Mouse (Mus musculus): ENCODE data around the gene Itga6.

GRCm38 (mm10) chr2:71757098-71757497, 11.7 kb downstream of the Itga6 start:
- TF ChIP-seq EP300 (IDR thresholded peaks at IDR 0.05) (peak; percentile 86), CTCF (IDR thresholded peaks at IDR 0.05) (no peak)

Data from lung, postnatal 0 days (tissue).